Mouse (Mus musculus): Measurements from ENCODE around the gene Nfia.

Nfia gene

DNA sequence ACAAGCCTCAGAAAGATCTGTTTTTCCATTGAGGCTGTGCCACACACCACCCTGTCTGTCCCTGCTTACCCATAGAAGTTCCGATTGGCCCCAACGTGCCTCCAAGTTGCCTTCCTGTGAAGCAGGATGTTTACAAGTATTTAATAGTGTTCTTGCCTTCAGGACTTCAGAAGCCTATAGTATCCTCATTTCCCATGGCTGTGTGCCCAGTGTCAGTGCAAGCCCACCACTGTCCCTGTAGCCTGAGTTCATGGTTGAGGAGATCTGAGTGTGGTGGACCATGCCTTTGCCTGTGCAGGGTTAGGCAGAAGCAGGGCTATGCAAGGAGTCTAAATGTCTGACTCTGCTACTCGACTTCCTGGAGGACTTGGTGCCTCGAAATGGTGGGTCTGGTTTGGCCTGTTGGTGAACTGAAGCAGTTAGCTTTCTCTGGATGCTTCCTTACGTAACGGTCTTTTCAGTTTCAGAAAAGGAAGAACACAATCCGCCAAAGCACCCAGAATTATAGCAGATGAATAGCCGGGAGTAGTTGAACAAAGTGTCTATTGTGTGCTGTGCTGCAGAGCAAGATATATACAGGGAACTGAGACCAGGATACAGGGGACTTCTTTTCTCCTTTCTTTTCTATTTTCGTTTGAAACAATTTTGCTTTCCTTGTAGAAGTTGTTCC, 99.4 kb downstream of the Nfia start:
- no peak for DNase-seq

GRCm38 (mm10) chr4:97874916-97875315, 102.4 kb downstream of the Nfia start:
- no peak for DNase-seq

DNA sequence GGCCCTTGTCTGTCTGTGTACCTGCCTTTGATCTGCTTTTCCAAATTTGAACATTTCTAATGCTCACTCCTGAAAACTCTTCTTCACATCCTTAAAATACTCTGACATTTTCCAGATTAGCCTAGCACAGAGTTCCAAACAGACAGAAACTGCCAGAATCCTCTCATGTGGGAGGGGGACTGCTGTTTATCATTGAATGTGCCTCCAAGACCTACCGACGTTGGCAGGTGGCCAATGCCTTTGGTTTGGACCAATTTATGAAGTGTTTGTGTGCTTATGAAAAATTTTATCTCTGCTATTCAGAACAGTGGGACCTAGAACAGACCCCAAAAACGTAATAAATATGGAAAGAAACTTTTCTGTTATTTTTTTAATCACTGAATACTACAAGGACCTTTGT, 103.4 kb downstream of the Nfia start:
- no peak for DNase-seq

GRCm38 (mm10) chr4:97879696-97880095, 107.2 kb downstream of the Nfia start:
- DNase-seq: no peak

DNA sequence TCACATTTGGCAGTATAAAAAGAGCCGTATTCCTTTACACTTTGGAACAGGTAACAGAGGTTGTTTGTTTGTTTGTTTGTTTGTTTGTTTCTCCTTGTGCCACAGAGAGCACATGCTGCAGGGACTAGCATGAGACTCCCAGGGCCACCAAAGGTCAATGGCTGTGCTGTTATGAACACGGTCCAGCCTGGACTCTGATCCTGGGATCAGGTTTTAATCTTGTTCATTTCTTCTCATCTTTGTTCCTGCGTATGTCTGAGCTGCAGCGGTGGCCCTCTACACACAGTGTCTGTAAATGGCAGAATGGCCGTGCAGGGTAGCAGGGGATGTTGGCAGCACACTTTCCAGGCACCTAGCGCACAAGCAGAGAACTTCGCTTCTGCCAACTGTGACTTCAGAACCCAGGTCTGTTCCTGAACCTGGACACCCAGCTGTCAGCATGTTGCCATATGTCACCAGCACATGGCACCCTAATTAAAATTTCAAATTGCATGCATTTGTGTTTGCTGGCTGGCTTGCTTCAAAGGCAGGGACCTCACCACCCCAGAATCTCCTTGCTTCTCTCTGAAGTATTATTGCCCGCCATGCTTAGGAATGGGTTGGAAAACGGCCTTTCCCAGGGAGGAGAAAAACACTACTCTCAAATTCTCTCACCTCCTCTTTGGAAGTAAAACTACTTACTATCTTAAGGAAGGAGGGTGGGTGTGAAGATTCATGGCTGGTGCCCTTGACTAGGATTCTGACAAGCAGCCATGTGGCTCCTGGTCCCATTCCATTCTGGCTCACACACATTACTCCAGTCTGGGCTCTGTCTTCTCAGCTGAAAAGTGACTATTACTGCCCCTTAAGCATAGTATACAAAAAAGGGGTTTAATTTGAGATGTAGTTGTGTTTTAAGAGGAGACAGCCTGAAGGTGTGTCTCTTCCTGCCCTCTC, 107.9 kb downstream of the Nfia start:
- no peak for DNase-seq

GRCm38 (mm10) chr4:97885574-97885973, 113.0 kb downstream of the Nfia start:
- no peak for DNase-seq

DNA sequence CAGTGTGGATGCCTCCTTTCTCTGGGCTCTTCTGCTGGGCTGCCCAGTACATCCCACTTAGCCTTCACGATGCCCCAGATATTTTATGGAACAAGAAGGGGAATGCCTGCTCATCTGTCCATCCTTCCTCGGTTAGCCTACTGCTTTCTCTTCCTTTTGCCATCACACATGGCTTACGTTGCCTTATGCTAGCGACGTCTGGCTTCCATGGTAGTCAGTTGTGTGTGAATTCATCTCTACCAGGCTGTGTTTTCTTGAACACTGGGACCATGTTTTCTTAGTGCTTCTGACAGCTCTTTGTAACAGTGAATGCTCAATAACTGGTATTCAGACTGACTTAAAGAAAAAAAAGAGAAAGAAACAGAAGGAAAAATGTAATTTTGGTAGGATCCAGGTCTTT, 113.7 kb downstream of the Nfia start:
- DNase-seq: no peak

- no peak for DNase-seq
Observed at GRCm38 (mm10) chr4:97887228-97887627, 114.7 kb downstream of the Nfia start.

DNA sequence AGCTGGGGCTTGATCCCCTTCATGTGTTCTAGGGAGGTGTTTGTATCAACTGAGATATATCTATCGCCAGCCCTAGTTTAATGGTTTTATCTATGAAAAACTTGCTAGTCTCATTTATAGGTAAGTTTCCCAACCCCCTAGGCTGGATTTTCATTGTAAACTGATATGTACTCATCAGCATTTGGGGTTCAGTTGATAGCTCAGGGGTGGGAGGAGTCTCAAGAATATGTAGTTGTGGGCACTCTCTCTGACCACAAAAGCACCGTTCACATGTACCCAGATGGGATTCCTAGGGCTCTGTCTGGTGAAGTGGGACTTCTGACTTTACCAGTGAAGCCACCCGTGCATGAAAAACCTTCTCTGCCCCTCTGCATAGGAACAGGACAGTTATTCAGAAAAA, 118.5 kb downstream of the Nfia start:
- no peak for DNase-seq

DNA sequence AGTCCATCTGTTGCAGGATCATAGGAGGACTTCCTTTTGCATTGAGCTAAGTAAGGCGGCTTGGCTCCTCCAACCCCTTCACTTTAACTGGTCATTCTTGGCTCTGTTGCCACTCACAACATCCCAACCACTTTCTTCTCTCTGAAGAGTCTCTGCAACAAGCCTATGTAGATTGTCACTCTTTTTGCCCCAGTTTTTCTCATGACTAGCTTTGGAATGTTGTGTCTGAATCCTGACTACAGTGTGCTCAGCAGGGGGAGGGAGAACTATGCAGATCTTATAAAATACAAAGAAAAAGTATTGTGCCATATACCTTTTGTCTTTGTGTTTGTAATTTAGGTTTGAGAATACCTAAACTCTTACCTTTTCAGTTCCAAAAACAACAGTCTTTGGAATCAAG, 119.1 kb downstream of the Nfia start:
- DNase-seq: no peak

DNA sequence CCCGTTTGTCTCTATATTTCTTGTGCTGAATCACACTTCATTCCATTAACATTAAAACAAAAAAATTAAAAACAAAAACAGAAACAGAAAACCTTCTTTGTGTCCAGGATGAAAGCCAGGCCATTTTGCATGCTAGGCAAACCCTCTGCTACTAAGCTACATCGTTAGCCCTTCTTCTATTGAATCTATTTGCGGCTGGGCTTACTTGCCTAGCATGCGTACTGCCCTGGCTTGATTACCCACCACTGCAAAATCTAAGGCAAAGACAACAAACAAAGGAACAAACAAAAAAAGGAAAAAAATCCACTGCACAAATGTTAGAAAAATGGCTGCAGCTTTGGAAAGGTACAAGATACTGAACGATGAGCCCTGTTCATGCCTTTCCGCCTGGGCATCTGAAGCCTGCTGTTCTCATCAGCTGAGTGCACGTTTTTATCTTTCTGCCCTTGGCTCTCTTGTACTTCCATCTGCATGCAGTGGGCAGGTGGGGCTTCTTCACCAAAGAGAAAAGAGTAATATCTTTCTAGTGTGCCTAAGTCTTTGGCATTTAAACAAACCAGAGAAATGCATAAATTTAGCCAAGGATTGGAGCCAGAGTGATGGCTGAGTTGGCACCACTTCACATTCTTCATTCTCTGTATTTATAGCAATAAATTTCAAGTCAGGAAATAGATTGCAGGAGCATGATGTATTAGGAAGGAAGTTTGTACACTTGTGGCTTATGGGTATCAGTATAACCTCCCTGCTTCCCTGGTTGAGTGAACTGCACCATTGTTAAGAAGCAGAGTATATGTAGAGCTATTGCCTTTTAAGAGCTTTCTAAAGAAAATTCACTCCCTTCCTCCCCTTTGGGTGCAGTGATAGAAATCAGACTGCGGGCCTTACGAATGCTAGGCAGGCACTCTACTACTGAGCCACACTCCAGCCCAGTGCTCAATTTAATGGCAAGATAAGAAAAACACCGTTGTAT, 121.7 kb downstream of the Nfia start:
- no peak for DNase-seq

GRCm38 (mm10) chr4:97895940-97896339, 123.4 kb downstream of the Nfia start:
- DNase-seq: no peak

DNA sequence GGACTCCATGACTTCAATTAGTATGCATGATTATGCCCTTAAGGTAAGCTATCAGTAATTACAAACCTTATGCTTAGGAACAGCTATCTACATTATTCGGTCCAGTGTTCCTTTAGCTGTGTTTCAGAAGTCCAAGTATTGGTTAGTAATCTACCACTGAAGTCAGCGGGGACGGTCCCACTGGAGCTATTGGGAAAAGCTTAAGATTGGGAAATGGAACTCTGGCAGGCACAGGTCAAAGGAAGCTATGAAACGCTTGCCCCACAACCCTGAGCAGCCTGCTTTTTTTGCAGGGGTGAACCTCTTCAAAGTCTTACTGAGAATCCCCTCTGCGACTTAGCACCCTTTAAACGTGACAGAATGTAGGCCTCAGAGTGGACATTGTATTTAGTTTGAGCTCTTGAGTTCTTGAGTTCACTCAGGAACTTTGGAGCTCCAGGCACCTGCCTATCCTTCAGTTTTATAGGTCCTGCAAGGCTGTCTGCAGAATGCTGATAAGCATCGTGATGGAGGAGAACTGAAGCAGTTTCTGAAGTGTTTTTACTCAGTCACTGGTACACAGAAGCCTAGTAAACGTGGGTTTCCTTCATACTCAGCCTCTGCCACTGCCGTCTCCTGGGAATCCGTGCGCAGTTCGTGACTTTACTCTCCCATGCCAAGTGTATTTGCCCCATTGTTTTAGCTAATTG, 127.9 kb downstream of the Nfia start:
- no peak for DNase-seq

DNA sequence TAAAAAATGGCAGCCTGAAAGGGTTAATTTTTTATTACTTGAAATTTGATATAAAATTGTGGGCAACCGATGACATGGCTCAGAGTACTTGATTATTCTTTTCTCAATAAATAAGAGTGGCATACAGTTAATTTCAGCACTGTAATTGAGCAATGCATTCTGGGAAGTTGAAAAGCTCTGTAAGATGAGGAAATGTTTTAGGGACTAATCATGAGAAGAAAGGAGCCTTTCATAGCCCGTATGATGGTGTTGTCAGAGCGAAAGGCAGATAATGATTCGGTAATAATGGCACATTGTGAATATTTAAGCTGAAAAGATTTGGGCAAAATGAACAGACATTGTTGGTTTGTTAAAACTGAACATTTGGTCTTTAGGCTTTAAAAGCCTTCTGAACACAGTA, 133.3 kb downstream of the Nfia start:
- DNase-seq: no peak

DNA sequence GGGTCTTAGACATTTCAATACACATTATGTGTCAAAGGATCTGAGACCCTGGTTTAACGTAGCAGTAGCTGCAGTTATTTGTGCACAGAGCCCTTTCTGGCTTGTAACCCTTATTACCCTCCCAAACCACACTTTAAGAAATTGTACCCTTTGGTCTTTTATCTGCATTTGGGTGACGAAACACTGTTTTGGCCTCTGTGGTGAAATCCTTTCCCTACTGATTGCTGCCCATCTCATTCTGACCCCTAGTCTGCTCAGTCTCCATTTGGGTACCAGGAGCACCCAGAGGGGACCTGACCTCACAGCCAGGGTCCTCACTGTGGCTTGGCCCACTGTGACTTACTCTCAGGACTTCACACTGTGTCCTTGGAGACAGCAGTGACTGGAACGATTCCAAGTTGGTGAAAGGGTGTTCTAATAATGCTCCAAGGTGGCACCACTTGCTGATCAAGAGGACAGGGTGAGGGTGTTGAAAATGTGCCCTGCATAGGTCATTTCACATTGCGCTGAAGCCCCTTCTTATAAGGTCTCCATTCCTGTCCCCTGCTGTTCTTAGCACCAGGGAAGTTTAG, 136.1 kb downstream of the Nfia start:
- DNase-seq: no peak

GRCm38 (mm10) chr4:97910115-97910776, 137.7 kb downstream of the Nfia start:
- DNase-seq: no peak

DNA sequence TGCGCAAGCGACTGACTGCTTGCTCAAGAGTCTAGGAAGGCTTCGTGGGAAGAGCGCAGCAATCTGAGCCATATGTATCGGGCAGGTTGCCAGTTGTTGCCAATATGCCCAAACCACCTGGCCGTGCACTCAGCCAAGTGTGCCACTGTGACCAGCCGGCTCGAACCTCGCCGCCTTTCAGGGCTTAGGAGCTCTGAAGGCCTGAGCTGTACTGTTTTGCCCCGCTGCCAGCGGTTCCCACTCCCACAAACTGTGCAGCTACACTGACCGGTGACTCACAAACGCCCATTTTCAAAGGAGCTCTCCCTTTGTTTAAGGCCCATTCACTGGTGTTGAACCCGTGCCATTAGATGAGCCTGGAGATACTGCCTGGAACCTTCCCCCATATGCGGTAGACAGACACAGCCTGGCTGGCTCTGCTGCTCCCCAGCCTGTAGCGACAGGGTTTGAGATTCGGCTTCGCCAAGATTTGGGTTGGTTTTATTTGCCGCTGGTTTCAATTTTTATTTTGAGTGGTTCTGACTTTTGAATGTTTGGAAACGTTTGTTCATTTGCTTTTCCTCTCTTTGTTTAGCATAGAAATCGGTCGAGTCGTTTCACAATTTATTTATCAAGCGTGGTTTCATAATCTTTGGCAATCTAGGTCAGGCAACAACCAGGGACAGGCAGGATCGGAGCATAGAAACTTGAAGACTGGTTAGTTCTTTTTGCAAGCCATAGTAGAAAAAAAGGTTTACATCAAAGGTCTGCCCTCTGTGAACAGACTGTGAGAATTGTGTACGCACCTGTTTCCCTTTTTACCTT, 138.4 kb downstream of the Nfia start:
- DNase-seq: no peak

DNA sequence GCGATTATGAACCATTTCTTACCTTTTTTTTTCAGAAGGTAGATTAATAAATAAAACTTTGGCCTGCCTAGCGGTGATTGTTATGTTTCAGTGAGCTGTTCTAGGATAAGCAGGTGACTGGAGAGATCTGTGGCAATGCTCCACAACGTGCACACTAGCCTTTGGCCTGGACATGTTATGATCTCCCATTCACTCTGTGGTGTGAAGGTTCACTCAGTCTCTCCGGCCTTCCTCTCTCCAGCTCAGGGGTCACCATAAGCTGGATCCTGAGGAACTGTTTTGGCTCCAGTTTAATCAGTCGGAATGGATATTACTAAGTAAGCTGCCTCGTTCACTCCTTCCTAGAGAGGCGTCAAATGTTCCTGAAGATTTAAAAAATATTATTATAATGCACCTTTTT, 139.2 kb downstream of the Nfia start:
- no peak for DNase-seq

- DNase-seq: no peak
Observed at GRCm38 (mm10) chr4:97912155-97912554, 139.6 kb downstream of the Nfia start.

- DNase-seq: no peak
Observed at GRCm38 (mm10) chr4:97912560-97912959, 140.0 kb downstream of the Nfia start.

GRCm38 (mm10) chr4:97914348-97914747, 141.8 kb downstream of the Nfia start:
- DNase-seq: no peak
